Mouse (Mus musculus): ENCODE results near the gene Heatr3.

DNA sequence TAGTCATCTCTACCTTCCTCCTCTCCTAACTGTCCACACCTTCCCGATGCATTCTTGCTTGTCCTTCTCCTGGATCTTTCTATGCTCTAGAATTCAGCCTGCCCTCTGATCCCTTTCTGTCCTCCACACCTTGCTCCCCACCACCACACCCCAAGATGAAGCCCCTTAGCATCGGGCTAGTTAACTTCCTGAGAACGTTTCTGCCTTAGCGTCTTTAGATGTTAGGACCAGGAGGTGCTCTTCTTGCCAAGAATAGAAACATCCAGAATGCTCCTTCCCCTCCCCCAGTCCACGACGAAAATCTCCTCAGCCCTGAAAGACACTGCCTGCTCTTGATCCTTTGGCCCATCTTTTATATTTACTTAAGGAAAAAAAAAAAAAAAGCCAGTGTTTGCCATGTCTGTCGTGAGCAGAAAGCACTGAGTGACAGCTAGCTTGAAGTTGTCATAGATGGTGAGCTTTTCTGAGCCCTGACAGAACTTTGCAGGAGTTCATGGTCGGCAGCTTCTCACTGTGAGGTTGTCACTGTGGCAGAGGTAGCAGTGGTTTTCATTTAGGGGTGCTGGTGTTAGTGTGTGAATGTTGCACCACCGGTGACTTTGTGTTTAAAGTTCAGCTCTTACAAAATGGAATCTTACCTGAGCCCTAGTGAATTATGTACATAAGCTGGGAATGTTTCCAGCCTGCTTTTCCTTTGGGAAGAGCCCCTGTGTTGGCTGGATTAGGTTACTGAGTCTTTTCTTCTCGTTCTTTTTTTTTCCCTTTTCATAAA, 63.3 kb downstream of the Heatr3 start:
- TF ChIP-seq CTCF (IDR thresholded peaks at IDR 0.05; ENCODE audit: insufficient read depth, low read length) (no peak), POLR2A (IDR thresholded peaks at IDR 0.05; ENCODE audit: borderline replicate concordance, extremely low read depth, low read depth, low read length) (no peak)
